Mouse (Mus musculus) forebrain, embryonic 15.5 days (tissue): ENCODE results near the gene Arntl2. TPM values are rescaled to one million over a fixed set of nuclear protein-coding genes. Genes with fewer than 3 reads are reported as not detected.

ENCODE experiments used
- ATAC-seq: fragments of 200-750 bp; cut with Nextera tagmentation; replicated peaks from 2 replicates; pipeline ENCODE4 v1.8.0; 2017; ENCODE audit warnings: mild to moderate bottlenecking, moderate TSS enrichment, moderate library complexity
- H3K27ac ChIP-seq: fragments of 300-500 bp; sonication (generic); replicated peaks from 2 replicates; pipeline ENCODE4 v1.5.1; 2015; ENCODE audit warnings: mild to moderate bottlenecking, inconsistent platforms
- H3K27me3 ChIP-seq: fragments of 300-500 bp; sonication (generic); 2 replicates; pipeline ENCODE4 v1.6.1; 2015; ENCODE audit warnings: inconsistent platforms
- H3K36me3 ChIP-seq: fragments of 300-500 bp; sonication (generic); 2 replicates; pipeline ENCODE4 v1.6.1; 2015; ENCODE audit warnings: mild to moderate bottlenecking, inconsistent platforms
- H3K4me1 ChIP-seq: fragments of 300-500 bp; sonication (generic); 2 replicates; pipeline ENCODE4 v1.6.1; 2015; ENCODE audit warnings: inconsistent platforms
- H3K4me2 ChIP-seq: fragments of 300-500 bp; sonication (generic); replicated peaks from 2 replicates; pipeline ENCODE4 v1.6.1; 2015; ENCODE audit warnings: mild to moderate bottlenecking, inconsistent platforms
- H3K4me3 ChIP-seq: fragments of 300-500 bp; sonication (generic); 2 replicates; pipeline ENCODE4 v1.5.1; 2015; ENCODE audit warnings: mild to moderate bottlenecking, inconsistent platforms
- H3K9ac ChIP-seq: fragments of 300-500 bp; sonication (generic); replicated peaks from 2 replicates; pipeline ENCODE4 v1.6.1; 2015; ENCODE audit warnings: mild to moderate bottlenecking, inconsistent platforms
- H3K9me3 ChIP-seq: fragments of 300-500 bp; sonication (generic); 2 replicates; pipeline ENCODE4 v1.6.1; 2016; ENCODE audit warnings: inconsistent platforms
- WGBS: fragments of 180-500 bp; shearing (Covaris S2); methylation state at CpG from one replicate; pipeline ENCODE4 v1.1.7; 2015; ENCODE audit warnings: mixed read lengths; 5-methylcytosine and 5-hydroxymethylcytosine counted together
- polyA plus RNA-seq: library from polyadenylated mRNA; unstranded; fragments of >200 nt; fragmentation: Nextera tagmentation; extraction: Ambion mirVana; gene quantifications from 2 replicates; pipeline ENCODE4 v1.2.1, GENCODE M21; 2015

The Arntl2 gene
- polyA plus RNA-seq: 2.6 and 2.7 TPM in 2 replicates

- peak; percentile 98 for ATAC-seq
- peaks cover 2% of the 10 kb centered on the region; the same call in 1 of the 2 replicates for H3K27me3 ChIP-seq
- WGBS: 2% methylated on average over 36 of the region's 36 CpGs
These were observed at the start of gene Arntl2 for GRCm38 (mm10) chr6:146795924-146796545. TSS of gene Arntl2 (plus strand) at chr6:146796055.

GRCm38 (mm10) chr6:146746577-146746976 is 49.3 kb upstream of the Arntl2 start:
- Histone ChIP-seq H3K27me3 (no peaks in the 10 kb centered on the region), H3K4me2 (no peak overlapping the region), H3K4me1 (no peaks in the 10 kb centered on the region), H3K9me3 (no peaks in the 10 kb centered on the region), H3K4me3 (no peak overlapping the region), H3K27ac (no peak overlapping the region), H3K9ac (no peak overlapping the region), H3K36me3 (no peaks in the 10 kb centered on the region)
- no peak for ATAC-seq
- WGBS: 77% methylated on average over 5 of the region's 5 CpGs

More at GRCm38 (mm10) chr6:146795924-146796545, at the start of gene Arntl2:
- Histone ChIP-seq H3K4me1 (peaks cover 11% of the 10 kb centered on the region), H3K9ac (peak within 1 kb of the TSS; percentile 57), H3K4me2 (peak within 1 kb of the TSS; percentile 86), H3K27ac (no peak within 1 kb of the TSS), H3K36me3 (no peaks in the 10 kb centered on the region), H3K9me3 (no peaks in the 10 kb centered on the region), H3K4me3 (peak within 1 kb of the TSS; percentile 59)

GRCm38 (mm10) chr6:146747057-146747456 is 48.8 kb upstream of the Arntl2 start:
- H3K9me3 ChIP-seq: no peaks in the 10 kb centered on the region
- H3K36me3 ChIP-seq: no peaks in the 10 kb centered on the region
- no peak overlapping the region for H3K4me2 ChIP-seq
- no peak overlapping the region for H3K4me3 ChIP-seq
- H3K27me3 ChIP-seq: no peaks in the 10 kb centered on the region
- ATAC-seq: no peak
- no peak overlapping the region for H3K9ac ChIP-seq
- no peak overlapping the region for H3K27ac ChIP-seq
- no peaks in the 10 kb centered on the region for H3K4me1 ChIP-seq

- ATAC-seq: no peak
- Histone ChIP-seq H3K4me3 (no peak overlapping the region), H3K4me2 (no peak overlapping the region), H3K4me1 (no peaks in the 10 kb centered on the region), H3K36me3 (no peaks in the 10 kb centered on the region), H3K27me3 (no peaks in the 10 kb centered on the region), H3K9ac (no peak overlapping the region), H3K9me3 (no peaks in the 10 kb centered on the region), H3K27ac (no peak overlapping the region)
- 95% methylated on average over 1 of the region's 1 CpGs for WGBS
These were observed 47.6 kb upstream of the Arntl2 start for GRCm38 (mm10) chr6:146748271-146748670.

- Histone ChIP-seq H3K9ac (no peak overlapping the region), H3K27ac (no peak overlapping the region), H3K27me3 (no peaks in the 10 kb centered on the region), H3K4me1 (no peaks in the 10 kb centered on the region), H3K36me3 (no peaks in the 10 kb centered on the region), H3K9me3 (no peaks in the 10 kb centered on the region), H3K4me2 (no peak overlapping the region), H3K4me3 (no peak overlapping the region)
- 50% methylated on average over 1 of the region's 1 CpGs for WGBS
- ATAC-seq: 0 out of 2 replicates have a peak, but pooled peaks have one; percentile 46
These were observed 44.2 kb upstream of the Arntl2 start for GRCm38 (mm10) chr6:146751671-146752070.

- Histone ChIP-seq H3K36me3 (no peaks in the 10 kb centered on the region), H3K27ac (no peak overlapping the region), H3K4me2 (no peak overlapping the region), H3K9me3 (no peaks in the 10 kb centered on the region), H3K4me3 (no peak overlapping the region), H3K9ac (no peak overlapping the region), H3K4me1 (no peaks in the 10 kb centered on the region), H3K27me3 (no peaks in the 10 kb centered on the region)
- 87% methylated on average over 2 of the region's 2 CpGs for WGBS
- ATAC-seq: no peak
These were observed 43.7 kb upstream of the Arntl2 start for GRCm38 (mm10) chr6:146752178-146752577.

- Histone ChIP-seq H3K4me1 (no peaks in the 10 kb centered on the region), H3K27ac (no peak overlapping the region), H3K36me3 (no peaks in the 10 kb centered on the region), H3K9ac (no peak overlapping the region), H3K4me3 (no peak overlapping the region), H3K27me3 (no peaks in the 10 kb centered on the region), H3K4me2 (no peak overlapping the region), H3K9me3 (no peaks in the 10 kb centered on the region)
- ATAC-seq: no peak
- 52% methylated on average over 1 of the region's 1 CpGs for WGBS
These were observed 43.2 kb upstream of the Arntl2 start for GRCm38 (mm10) chr6:146752612-146753011.

GRCm38 (mm10) chr6:146753560-146754160 is 42.2 kb upstream of the Arntl2 start:
- Histone ChIP-seq H3K4me2 (no peak overlapping the region), H3K4me3 (no peak overlapping the region), H3K9ac (no peak overlapping the region), H3K4me1 (no peaks in the 10 kb centered on the region), H3K36me3 (no peaks in the 10 kb centered on the region), H3K27me3 (no peaks in the 10 kb centered on the region), H3K9me3 (no peaks in the 10 kb centered on the region), H3K27ac (no peak overlapping the region)
- no peak for ATAC-seq
- 80% methylated on average over 2 of the region's 2 CpGs for WGBS

- WGBS: 94% methylated on average over 2 of the region's 2 CpGs
- no peaks in the 10 kb centered on the region for H3K27me3 ChIP-seq
- H3K9ac ChIP-seq: no peak overlapping the region
- no peaks in the 10 kb centered on the region for H3K4me1 ChIP-seq
- H3K4me3 ChIP-seq: no peak overlapping the region
- no peak overlapping the region for H3K27ac ChIP-seq
- H3K9me3 ChIP-seq: no peaks in the 10 kb centered on the region
- no peak for ATAC-seq
- H3K36me3 ChIP-seq: no peaks in the 10 kb centered on the region
- H3K4me2 ChIP-seq: no peak overlapping the region
These were observed 40.7 kb upstream of the Arntl2 start for GRCm38 (mm10) chr6:146755136-146755535.

- WGBS: 94% methylated on average over 4 of the region's 4 CpGs
- H3K4me3 ChIP-seq: no peak overlapping the region
- H3K4me2 ChIP-seq: no peak overlapping the region
- H3K9me3 ChIP-seq: no peaks in the 10 kb centered on the region
- no peak for ATAC-seq
- H3K4me1 ChIP-seq: no peaks in the 10 kb centered on the region
- no peak overlapping the region for H3K9ac ChIP-seq
- H3K36me3 ChIP-seq: no peaks in the 10 kb centered on the region
- no peak overlapping the region for H3K27ac ChIP-seq
- no peaks in the 10 kb centered on the region for H3K27me3 ChIP-seq
These were observed 40.2 kb upstream of the Arntl2 start for GRCm38 (mm10) chr6:146755679-146756078.

- Histone ChIP-seq H3K4me1 (no peaks in the 10 kb centered on the region), H3K9ac (no peak overlapping the region), H3K27me3 (no peaks in the 10 kb centered on the region), H3K27ac (no peak overlapping the region), H3K9me3 (no peaks in the 10 kb centered on the region), H3K36me3 (no peaks in the 10 kb centered on the region), H3K4me3 (no peak overlapping the region), H3K4me2 (no peak overlapping the region)
- ATAC-seq: no peak
- WGBS: 97% methylated on average over 2 of the region's 2 CpGs
These were observed 36.8 kb upstream of the Arntl2 start for GRCm38 (mm10) chr6:146759027-146759426.

GRCm38 (mm10) chr6:146760022-146760421 is 35.8 kb upstream of the Arntl2 start:
- Histone ChIP-seq H3K27ac (no peak overlapping the region), H3K27me3 (no peaks in the 10 kb centered on the region), H3K9ac (no peak overlapping the region), H3K9me3 (no peaks in the 10 kb centered on the region), H3K36me3 (no peaks in the 10 kb centered on the region), H3K4me2 (no peak overlapping the region), H3K4me1 (no peaks in the 10 kb centered on the region), H3K4me3 (no peak overlapping the region)
- WGBS: 97% methylated on average over 2 of the region's 2 CpGs
- no peak for ATAC-seq

GRCm38 (mm10) chr6:146760736-146761135 is 35.1 kb upstream of the Arntl2 start:
- no peak for ATAC-seq
- Histone ChIP-seq H3K9me3 (no peaks in the 10 kb centered on the region), H3K4me2 (no peak overlapping the region), H3K27me3 (no peaks in the 10 kb centered on the region), H3K4me1 (no peaks in the 10 kb centered on the region), H3K27ac (no peak overlapping the region), H3K36me3 (no peaks in the 10 kb centered on the region), H3K9ac (no peak overlapping the region), H3K4me3 (no peak overlapping the region)
- 69% methylated on average over 4 of the region's 4 CpGs for WGBS
